Mouse (Mus musculus) neural tube, embryonic 12.5 days (tissue): ENCODE measurements at regions not wholly inside any gene's neighbourhood (a gene's known extent, or its start where the extent isn't known, plus 50 kb on each side); places are given as distances from the start of the nearest gene placed in this dataset.
"Not testable (repeated sequence)": the region's sequence is repeated elsewhere in the genome, so short reads cannot be mapped to it uniquely, and the experiment has no call there.

Experiments
- ATAC-seq: fragments of 200-750 bp; cut with Nextera tagmentation; 2 replicates; pipeline ENCODE4 v1.8.0; 2017; ENCODE audit warnings: low read depth, mild to moderate bottlenecking, moderate TSS enrichment, moderate library complexity; ENCODE audit not compliant: low FRiP score
- H3K27ac ChIP-seq: fragments of 300-500 bp; sonication (generic); 2 replicates; pipeline ENCODE4 v1.5.1; 2016
- H3K27me3 ChIP-seq: fragments of 300-500 bp; sonication (generic); replicated peaks from 2 replicates; pipeline ENCODE4 v1.6.1; 2016; ENCODE audit warnings: mild to moderate bottlenecking
- H3K36me3 ChIP-seq: fragments of 300-500 bp; sonication (generic); 2 replicates; pipeline ENCODE4 v1.6.1; 2016; ENCODE audit warnings: mild to moderate bottlenecking
- H3K4me1 ChIP-seq: fragments of 300-500 bp; sonication (generic); 2 replicates; pipeline ENCODE4 v1.6.1; 2016
- H3K4me2 ChIP-seq: fragments of 300-500 bp; sonication (generic); replicated peaks from 2 replicates; pipeline ENCODE4 v1.6.1; 2016; ENCODE audit warnings: mild to moderate bottlenecking
- H3K4me3 ChIP-seq: fragments of 300-500 bp; sonication (generic); 2 replicates; pipeline ENCODE4 v1.5.1; 2016
- H3K9ac ChIP-seq: fragments of 300-500 bp; sonication (generic); 2 replicates; pipeline ENCODE4 v1.6.1; 2016; ENCODE audit warnings: mild to moderate bottlenecking
- H3K9me3 ChIP-seq: fragments of 300-500 bp; sonication (generic); 2 replicates; pipeline ENCODE4 v1.6.1; 2016; ENCODE audit warnings: mild to moderate bottlenecking
- WGBS: fragments of 180-500 bp; shearing (Covaris S2); methylation state at CpG from one replicate; pipeline ENCODE4 v1.1.7; 2016; 5-methylcytosine and 5-hydroxymethylcytosine counted together

DNA sequence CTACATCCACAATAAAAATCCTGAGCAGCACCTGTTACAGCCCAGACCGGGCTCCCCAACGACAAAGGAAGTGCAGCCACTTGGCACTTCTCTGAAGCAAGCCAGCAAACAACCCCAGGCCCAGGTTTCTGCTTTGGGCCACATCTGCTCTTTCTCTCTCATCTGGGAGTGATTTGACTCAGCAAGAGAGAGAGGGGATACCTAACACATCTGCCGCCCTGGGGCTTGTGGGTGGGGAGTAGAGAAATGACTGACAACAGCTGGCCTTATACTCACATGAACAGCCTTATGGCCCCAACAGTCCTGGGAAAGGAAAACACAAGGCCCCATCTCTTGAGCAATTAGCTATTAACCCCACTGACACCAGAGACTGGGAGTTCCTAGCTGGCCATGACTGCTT lies 560.2 kb upstream of the Gm10131 start:
- ATAC-seq = no peak
- no peak overlapping the region for H3K27ac ChIP-seq
- 43% methylated on average over 3 of the region's 3 CpGs for WGBS
- no peak overlapping the region for H3K4me3 ChIP-seq
- H3K4me2 ChIP-seq = no peak overlapping the region
- no peaks in the 10 kb centered on the region for H3K27me3 ChIP-seq
- no peaks in the 10 kb centered on the region for H3K9me3 ChIP-seq
- H3K9ac ChIP-seq = no peak overlapping the region
- no peaks in the 10 kb centered on the region for H3K4me1 ChIP-seq
- no peaks in the 10 kb centered on the region for H3K36me3 ChIP-seq

DNA sequence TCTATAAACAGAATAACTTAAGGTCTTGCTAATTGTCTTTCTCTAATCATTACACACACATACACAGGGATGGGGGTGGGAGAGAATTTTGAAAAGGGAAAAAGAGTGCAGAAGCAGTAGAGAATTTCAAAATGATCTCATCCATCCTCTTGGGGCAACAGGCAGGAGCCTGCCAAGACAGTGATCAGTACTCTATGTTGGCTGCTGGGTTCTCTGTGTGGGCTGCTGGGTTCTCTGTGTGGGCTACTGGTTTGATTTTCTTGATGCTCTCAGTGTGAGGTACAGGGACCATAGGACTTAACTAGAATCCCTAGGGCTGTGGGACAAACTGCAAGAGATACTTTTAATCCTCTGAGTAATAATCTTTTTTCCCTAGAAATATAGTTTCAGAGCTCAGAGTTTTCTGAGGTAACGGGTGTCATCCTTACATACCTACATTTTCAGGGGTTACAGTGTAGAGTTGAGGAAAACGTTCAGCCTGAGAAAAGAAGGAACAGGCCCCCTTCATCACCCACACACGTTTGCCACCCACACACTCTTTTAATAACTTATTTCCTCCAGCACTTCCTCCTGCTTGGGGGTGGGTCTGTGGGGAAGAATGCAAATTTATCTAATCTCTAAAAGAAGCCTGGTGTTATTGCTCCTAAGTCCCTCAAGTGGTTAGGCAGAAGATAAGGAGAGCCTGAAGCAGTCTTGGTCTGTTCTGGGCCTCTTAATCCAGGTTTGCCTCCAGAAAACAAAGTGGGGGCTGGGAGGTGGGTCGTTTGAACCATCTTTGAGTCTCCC lies 559.6 kb upstream of the Gm10131 start:
- Histone ChIP-seq H3K4me3 (no peak overlapping the region), H3K4me1 (no peaks in the 10 kb centered on the region), H3K4me2 (no peak overlapping the region), H3K27ac (no peak overlapping the region), H3K9me3 (no peaks in the 10 kb centered on the region), H3K9ac (no peak overlapping the region), H3K36me3 (no peaks in the 10 kb centered on the region), H3K27me3 (no peaks in the 10 kb centered on the region)
- WGBS = 50% methylated on average over 4 of the region's 4 CpGs
- ATAC-seq = no peak

DNA sequence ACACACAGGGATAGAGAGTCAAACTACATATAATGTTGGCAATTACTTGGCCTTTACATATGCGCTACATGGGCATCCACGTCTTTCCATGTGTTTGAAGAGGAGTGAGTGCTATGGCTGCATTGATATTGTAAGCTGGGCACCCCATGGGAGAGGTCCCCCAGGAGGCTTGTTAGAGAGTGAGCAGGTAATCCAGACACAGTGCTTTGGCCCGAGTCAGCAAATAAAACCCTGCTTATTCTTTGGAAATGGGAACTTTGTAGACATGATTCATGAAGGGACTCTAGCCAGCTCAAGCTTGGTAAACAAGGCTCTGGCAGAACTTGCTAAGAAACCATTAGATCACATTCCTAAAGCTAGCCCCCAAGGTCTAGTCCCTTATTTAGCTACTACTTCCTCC lies 557.6 kb upstream of the Gm10131 start:
- no peaks in the 10 kb centered on the region for H3K4me1 ChIP-seq
- no peak overlapping the region for H3K4me2 ChIP-seq
- no peak overlapping the region for H3K9ac ChIP-seq
- WGBS = 88% methylated on average over 3 of the region's 3 CpGs
- no peaks in the 10 kb centered on the region for H3K27me3 ChIP-seq
- no peak for ATAC-seq
- H3K4me3 ChIP-seq = no peak overlapping the region
- H3K27ac ChIP-seq = no peak overlapping the region
- H3K9me3 ChIP-seq = no peaks in the 10 kb centered on the region
- H3K36me3 ChIP-seq = no peaks in the 10 kb centered on the region

DNA sequence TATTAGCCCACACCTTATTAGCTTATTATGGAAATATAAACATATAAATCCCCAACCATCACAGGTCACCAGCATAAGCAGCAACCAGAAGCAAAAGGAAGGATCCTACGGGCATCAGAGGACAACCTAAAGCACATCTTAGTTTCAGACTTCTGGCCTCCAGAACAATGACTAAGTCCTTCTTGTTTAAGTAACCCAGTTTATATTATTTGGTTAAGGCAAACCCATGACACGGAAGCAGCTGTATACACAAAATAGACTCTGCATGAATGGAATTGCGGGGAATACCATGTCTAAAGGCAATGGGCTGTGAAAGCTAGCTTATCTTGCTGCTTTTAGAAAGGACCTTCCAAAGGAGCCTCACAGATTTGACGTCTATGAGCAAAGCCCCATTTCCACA lies 552.9 kb upstream of the Gm10131 start:
- H3K9me3 ChIP-seq = no peaks in the 10 kb centered on the region
- H3K36me3 ChIP-seq = no peaks in the 10 kb centered on the region
- H3K4me3 ChIP-seq = no peak overlapping the region
- H3K27me3 ChIP-seq = no peaks in the 10 kb centered on the region
- 85% methylated on average over 4 of the region's 4 CpGs for WGBS
- H3K4me2 ChIP-seq = no peak overlapping the region
- H3K9ac ChIP-seq = no peak overlapping the region
- no peak overlapping the region for H3K27ac ChIP-seq
- ATAC-seq = no peak
- H3K4me1 ChIP-seq = no peaks in the 10 kb centered on the region

DNA sequence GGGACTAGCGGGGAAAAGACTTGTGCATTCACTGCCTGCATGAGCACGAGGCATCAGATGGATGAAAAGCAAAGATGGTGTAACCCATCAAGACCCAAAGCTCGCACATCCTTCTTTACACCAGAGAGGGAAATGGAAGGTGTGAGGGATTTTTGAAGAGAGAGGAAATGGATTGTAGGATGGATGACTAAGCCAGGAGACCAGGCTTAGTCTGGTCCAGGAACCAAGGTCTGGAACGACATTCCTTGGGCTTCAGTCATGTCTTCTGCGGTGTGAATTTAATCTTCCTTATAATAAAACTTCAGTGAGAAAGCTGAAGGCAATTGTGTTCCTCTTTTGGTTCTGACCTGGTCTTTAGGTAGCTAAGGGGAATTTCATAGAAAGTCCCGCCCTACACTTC lies 551.0 kb upstream of the Gm10131 start:
- H3K9me3 ChIP-seq = no peaks in the 10 kb centered on the region
- H3K4me2 ChIP-seq = no peak overlapping the region
- no peak overlapping the region for H3K4me3 ChIP-seq
- WGBS = 92% methylated on average over 6 of the region's 6 CpGs
- H3K4me1 ChIP-seq = no peaks in the 10 kb centered on the region
- no peaks in the 10 kb centered on the region for H3K27me3 ChIP-seq
- ATAC-seq = no peak
- no peak overlapping the region for H3K27ac ChIP-seq
- no peak overlapping the region for H3K9ac ChIP-seq
- H3K36me3 ChIP-seq = no peaks in the 10 kb centered on the region

DNA sequence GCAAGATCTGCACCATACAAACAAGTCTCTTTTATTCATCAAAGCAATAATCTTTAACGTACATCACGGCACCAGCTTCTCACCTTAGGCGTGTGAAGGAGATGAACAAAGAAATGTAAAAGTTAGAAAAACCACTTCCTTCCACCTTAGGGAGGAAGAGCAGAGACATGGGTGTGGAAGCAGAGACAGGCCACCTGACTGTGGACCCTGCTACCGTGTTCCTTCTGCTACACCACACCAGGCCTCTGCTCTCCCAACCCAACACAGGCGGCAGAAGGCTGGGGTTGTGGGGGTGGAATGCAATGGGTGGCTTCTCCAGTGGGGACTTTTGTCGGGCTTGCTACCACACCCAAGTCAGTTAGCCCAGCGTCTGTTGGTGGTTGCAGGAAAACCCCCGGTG lies 540.2 kb upstream of the Gm10131 start:
- 95% methylated on average over 8 of the region's 8 CpGs for WGBS
- no peak for ATAC-seq

GRCm38 (mm10) chr8:34628221-34628620 lies 516.7 kb upstream of the Gm10131 start:
- H3K4me3 ChIP-seq, H3K9me3 ChIP-seq, H3K9ac ChIP-seq, H3K27me3 ChIP-seq, H3K27ac ChIP-seq, ATAC-seq, H3K4me1 ChIP-seq, H3K36me3 ChIP-seq, H3K4me2 ChIP-seq: not testable (repeated sequence)
- WGBS = 94% methylated on average over 2 of the region's 2 CpGs

More for the DNA sequence above, 540.2 kb upstream of the Gm10131 start:
- no peaks in the 10 kb centered on the region for H3K4me1 ChIP-seq
- H3K4me2 ChIP-seq = no peak overlapping the region
- H3K9me3 ChIP-seq = 0 out of 2 replicates have a peak, but pooled peaks cover 3% of the 10 kb centered on the region
- no peaks in the 10 kb centered on the region for H3K36me3 ChIP-seq
- H3K27me3 ChIP-seq = no peaks in the 10 kb centered on the region
- no peak overlapping the region for H3K27ac ChIP-seq
- H3K4me3 ChIP-seq = no peak overlapping the region
- no peak overlapping the region for H3K9ac ChIP-seq

DNA sequence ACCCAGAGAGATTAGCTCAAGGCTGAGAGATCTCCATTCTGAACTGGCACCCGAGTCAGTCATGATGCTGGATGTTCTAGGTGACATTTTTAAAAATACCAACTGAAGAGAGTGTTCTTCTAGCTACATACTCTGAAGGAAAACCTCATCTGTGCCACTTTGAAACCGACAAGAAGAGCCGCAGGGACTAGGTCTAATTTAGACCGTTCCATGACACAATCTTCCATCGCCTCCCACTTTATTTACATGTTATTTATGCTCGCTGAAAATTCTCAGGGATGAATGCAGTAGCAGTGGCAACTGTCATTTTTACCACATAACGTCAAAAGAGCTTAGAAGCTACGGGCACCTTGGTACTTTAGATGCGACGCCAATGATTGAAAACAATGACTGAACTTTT lies 514.1 kb upstream of the Gm10131 start:
- no peak for ATAC-seq
- H3K4me3 ChIP-seq = no peak overlapping the region
- H3K27ac ChIP-seq = no peak overlapping the region
- no peaks in the 10 kb centered on the region for H3K36me3 ChIP-seq
- 78% methylated on average over 10 of the region's 10 CpGs for WGBS
- H3K4me2 ChIP-seq = no peak overlapping the region
- no peaks in the 10 kb centered on the region for H3K27me3 ChIP-seq
- no peaks in the 10 kb centered on the region for H3K9me3 ChIP-seq
- no peaks in the 10 kb centered on the region for H3K4me1 ChIP-seq
- H3K9ac ChIP-seq = no peak overlapping the region

DNA sequence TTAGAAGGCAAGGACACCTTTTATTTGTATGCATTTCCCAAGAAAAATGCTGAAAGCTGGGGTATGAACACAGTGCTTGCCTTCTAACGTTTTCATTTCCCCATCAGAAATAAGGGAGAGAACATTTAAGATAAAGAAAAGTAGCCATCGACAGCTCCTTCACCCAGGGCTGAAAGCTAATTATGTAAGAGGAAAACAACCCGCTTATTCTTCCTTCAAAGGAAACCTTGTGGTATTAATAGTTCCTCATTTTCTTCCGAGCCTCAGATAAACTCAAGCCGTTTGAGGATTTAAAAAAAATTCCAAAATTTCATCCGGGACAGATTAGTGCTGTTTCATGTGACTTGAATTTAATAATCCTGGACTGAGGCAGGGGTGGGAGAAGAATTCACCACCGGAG lies 512.2 kb upstream of the Gm10131 start:
- H3K4me1 ChIP-seq = no peaks in the 10 kb centered on the region
- 90% methylated on average over 7 of the region's 7 CpGs for WGBS
- H3K9ac ChIP-seq = no peak overlapping the region
- H3K4me2 ChIP-seq = no peak overlapping the region
- ATAC-seq = no peak
- no peaks in the 10 kb centered on the region for H3K9me3 ChIP-seq
- no peak overlapping the region for H3K4me3 ChIP-seq
- H3K27me3 ChIP-seq = no peaks in the 10 kb centered on the region
- no peak overlapping the region for H3K27ac ChIP-seq
- H3K36me3 ChIP-seq = no peaks in the 10 kb centered on the region

DNA sequence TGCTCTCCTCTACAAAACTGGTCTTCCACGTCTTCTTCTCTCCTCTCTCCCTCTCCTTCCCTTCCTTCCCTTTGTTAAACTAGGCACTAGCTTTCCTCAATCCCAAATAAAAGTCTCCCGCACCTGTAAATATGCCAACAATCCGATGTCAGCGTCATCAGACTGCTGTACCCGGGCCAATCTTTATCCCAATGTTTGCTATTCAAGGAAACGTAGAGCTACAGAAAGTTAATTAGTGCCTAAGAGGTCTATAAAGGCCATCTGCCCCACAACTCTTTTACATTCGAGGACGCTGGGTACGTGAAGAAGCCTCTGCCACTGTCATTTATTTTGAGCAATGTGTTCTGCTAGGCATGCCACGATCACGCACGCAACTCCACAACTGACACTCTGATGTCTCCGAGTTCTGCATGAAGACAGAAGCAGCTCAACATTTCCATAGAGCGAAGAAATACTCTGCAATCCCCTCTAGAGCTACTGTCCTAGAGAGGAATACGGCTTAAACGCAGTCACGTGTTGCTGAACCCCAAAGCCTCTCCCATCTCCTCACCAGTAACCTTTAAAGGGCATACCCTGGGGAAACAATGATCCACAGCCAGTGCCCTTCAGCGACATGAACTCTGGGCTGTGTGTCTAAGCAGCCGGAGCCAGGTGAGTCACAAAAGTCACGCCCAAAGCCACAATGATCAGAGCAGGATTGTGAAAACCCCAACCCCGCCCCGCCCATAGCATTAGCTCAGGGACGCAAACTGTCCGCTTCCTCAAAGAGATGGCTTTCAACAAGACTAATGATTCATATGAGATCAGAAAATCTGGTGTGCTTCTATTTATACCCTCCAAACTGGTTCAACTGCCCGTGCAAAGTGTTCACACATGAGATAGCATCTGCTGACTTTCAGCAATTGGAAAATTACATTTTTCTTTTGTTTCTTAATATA lies 510.9 kb upstream of the Gm10131 start:
- Histone ChIP-seq H3K36me3 (no peaks in the 10 kb centered on the region), H3K27me3 (no peaks in the 10 kb centered on the region), H3K27ac (no peak overlapping the region), H3K9me3 (no peaks in the 10 kb centered on the region), H3K4me1 (no peaks in the 10 kb centered on the region), H3K4me2 (no peak overlapping the region), H3K9ac (no peak overlapping the region), H3K4me3 (no peak overlapping the region)
- WGBS = 78% methylated on average over 25 of the region's 25 CpGs
- no peak for ATAC-seq

DNA sequence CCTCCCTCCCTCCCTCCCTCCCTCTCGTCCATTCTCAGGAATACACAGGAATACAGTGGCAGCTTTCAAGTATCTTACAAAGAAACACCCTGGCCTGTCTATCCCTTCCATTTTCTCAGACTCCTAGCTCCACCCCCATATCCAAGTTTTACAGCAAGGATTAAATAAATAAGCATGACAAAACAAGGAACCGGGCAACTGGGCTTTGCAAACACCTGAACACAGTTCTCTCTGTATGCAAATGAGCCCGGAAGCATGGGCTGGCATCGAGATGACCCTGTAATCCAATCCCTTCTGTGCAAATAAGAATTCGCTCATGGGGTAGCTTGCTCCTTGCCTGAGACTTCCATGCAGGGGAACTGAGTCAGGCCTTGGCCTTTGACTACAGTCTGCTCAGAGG lies 506.5 kb upstream of the Gm10131 start:
- H3K4me3 ChIP-seq = no peak overlapping the region
- no peaks in the 10 kb centered on the region for H3K27me3 ChIP-seq
- H3K9me3 ChIP-seq = no peaks in the 10 kb centered on the region
- H3K36me3 ChIP-seq = no peaks in the 10 kb centered on the region
- 43% methylated on average over 4 of the region's 5 CpGs for WGBS
- no peak overlapping the region for H3K27ac ChIP-seq
- no peak for ATAC-seq
- H3K4me2 ChIP-seq = no peak overlapping the region
- no peak overlapping the region for H3K9ac ChIP-seq
- H3K4me1 ChIP-seq = no peaks in the 10 kb centered on the region

DNA sequence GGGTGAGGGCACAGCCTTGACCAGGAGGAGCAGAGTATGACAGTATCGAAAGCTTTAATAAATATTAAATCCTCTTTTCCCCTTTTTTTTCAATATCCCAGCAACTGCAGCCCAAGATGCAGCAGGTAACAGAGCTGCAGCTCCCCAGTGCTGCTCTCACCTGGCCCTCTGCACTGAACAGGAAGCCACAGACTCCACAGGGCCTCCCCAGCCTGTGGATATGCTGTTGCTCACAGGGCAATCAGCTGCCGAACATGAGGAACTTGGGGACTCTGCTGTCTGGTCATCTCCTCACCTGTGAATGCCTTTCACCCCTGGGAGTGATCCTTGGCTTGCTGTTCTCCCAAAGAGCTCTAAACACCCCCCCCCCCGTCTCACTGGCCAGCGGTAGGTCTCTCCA lies 503.4 kb upstream of the Gm10131 start:
- Histone ChIP-seq H3K9ac (no peak overlapping the region), H3K36me3 (no peaks in the 10 kb centered on the region), H3K27ac (no peak overlapping the region), H3K9me3 (no peaks in the 10 kb centered on the region), H3K27me3 (no peaks in the 10 kb centered on the region), H3K4me3 (no peak overlapping the region), H3K4me1 (no peaks in the 10 kb centered on the region), H3K4me2 (no peak overlapping the region)
- 84% methylated on average over 4 of the region's 4 CpGs for WGBS
- no peak for ATAC-seq
